Comparison of ENCODE assay signal across 19 mouse cellular contexts in genomic region chr1:92058731-92059425, GRCm38 (mm10).
A peak's percentile ranks its signal among the peaks of the same experiment; 100 is the strongest.
DNase-seq lines count a peak whose midpoint lies in the region; ATAC-seq and TF ChIP-seq lines count a peak whose summit lies in the region.
"Had no signal": no experiment of that assay in that cellular context is flagged by ENCODE, and none has a peak within 500 bp of the region (broad histone marks: within the 10 kb centered on the region; RNA-seq: fewer than 3 reads in every experiment).

No protein-coding gene starts in this region.

- no peak for TF ChIP-seq RAD21 in MEL (IDR thresholded peaks at IDR 0.05; ENCODE audit: low read depth, low read length)

- H3K4me3 ChIP-seq in MEL (ENCODE audit: control insufficient read depth in 1 of 2, insufficient read depth in 1 of 2, low read depth in 2 of 2, low read length in 2 of 2), result peak overlapping the region in 1 of 2 experiments; percentile 3; a peak in 1 of 4 replicates
- H3K4me3 ChIP-seq in forebrain, embryonic 16.5 days (replicated peaks; ENCODE audit: low read length), result no peak overlapping the region
- no peak overlapping the region for H3K4me3 ChIP-seq in kidney, embryonic 16.5 days (ENCODE audit: low read length)
- H3K4me3 ChIP-seq: embryonic facial prominence, embryonic 12.5 days; liver, embryonic 13.5 days; midbrain, embryonic 13.5 days; neural tube, embryonic 12.5 days had no signal

- peak; percentile 98 for ATAC-seq in inflammation-experienced regulatory T-cells, adult 6 months
- ATAC-seq in forebrain, embryonic 16.5 days, result no peak
- ATAC-seq in kidney, embryonic 16.5 days (ENCODE audit: low FRiP score, low TSS enrichment), result no peak
- ATAC-seq: intestine, embryonic 16.5 days; midbrain, embryonic 13.5 days had no signal

- H3K4me2 ChIP-seq in forebrain, embryonic 16.5 days (ENCODE audit: low read length), result no peak overlapping the region
- no peak overlapping the region for H3K4me2 ChIP-seq in kidney, embryonic 16.5 days (replicated peaks; ENCODE audit: low read depth, low read length)
- H3K4me2 ChIP-seq: embryonic facial prominence, embryonic 12.5 days; liver, embryonic 13.5 days; midbrain, embryonic 13.5 days; neural tube, embryonic 12.5 days had no signal

- H3K27me3 ChIP-seq in MEL (ENCODE audit: control insufficient read depth in 1 of 2, insufficient read depth in 2 of 2, low read length in 2 of 2), result no peaks in the 10 kb centered on the region
- H3K27me3 ChIP-seq in forebrain, embryonic 16.5 days (replicated peaks; ENCODE audit: control insufficient read depth, insufficient read depth, low read length), result no peaks in the 10 kb centered on the region
- no peaks in the 10 kb centered on the region for H3K27me3 ChIP-seq in kidney, embryonic 16.5 days (ENCODE audit: insufficient read depth, low read length)
- H3K27me3 ChIP-seq: embryonic facial prominence, embryonic 12.5 days; liver, embryonic 13.5 days; midbrain, embryonic 13.5 days; neural tube, embryonic 12.5 days had no signal

- peaks cover 16 to 28% of the 10 kb centered on the region in 2 experiments for H3K4me1 ChIP-seq in MEL (ENCODE audit: control insufficient read depth in 1 of 2, insufficient read depth in 2 of 2, low read length in 2 of 2)
- H3K4me1 ChIP-seq in forebrain, embryonic 16.5 days (replicated peaks; ENCODE audit: control insufficient read depth, insufficient read depth, low read length), result peaks cover 12% of the 10 kb centered on the region
- peaks cover 12% of the 10 kb centered on the region for H3K4me1 ChIP-seq in kidney, embryonic 16.5 days (ENCODE audit: insufficient read depth, low read length)

- 75% methylated on average over 5 of the region's 5 CpGs for WGBS in forebrain, embryonic 16.5 days
- 83% methylated on average over 5 of the region's 5 CpGs for WGBS in kidney, embryonic 16.5 days

- TF ChIP-seq POLR2A in MEL (IDR thresholded peaks at IDR 0.05; ENCODE audit: control insufficient read depth in 1 of 2, insufficient read depth in 1 of 2, low read depth in 1 of 2, low read length in 2 of 2, poor library complexity in 1 of 2), result 0 out of 4 replicates have a peak, but pooled peaks of 1 of the 2 experiments have one; percentile 32

- no peaks in the 10 kb centered on the region for H3K9me3 ChIP-seq in MEL (replicated peaks; ENCODE audit: insufficient read depth, low read length)
- H3K9me3 ChIP-seq in forebrain, embryonic 16.5 days (ENCODE audit: control insufficient read depth, low read length), result no peaks in the 10 kb centered on the region
- H3K9me3 ChIP-seq in kidney, embryonic 16.5 days (ENCODE audit: low read length), result no peaks in the 10 kb centered on the region
- H3K9me3 ChIP-seq: embryonic facial prominence, embryonic 12.5 days; liver, embryonic 13.5 days; midbrain, embryonic 13.5 days; neural tube, embryonic 12.5 days had no signal

- H3K27ac ChIP-seq in MEL (ENCODE audit: control insufficient read depth, low read depth, low read length), result peak overlapping the region; percentile 46
- H3K27ac ChIP-seq in forebrain, embryonic 16.5 days (ENCODE audit: low read length), result no peak overlapping the region
- no peak overlapping the region for H3K27ac ChIP-seq in kidney, embryonic 16.5 days (ENCODE audit: low read length)
- H3K27ac ChIP-seq: embryonic facial prominence, embryonic 12.5 days; liver, embryonic 13.5 days; midbrain, embryonic 13.5 days; neural tube, embryonic 12.5 days had no signal

- H3K36me3 ChIP-seq in MEL (ENCODE audit: control insufficient read depth in 1 of 2, insufficient read depth in 2 of 2, low read length in 2 of 2), result peaks cover 0 to 32% of the 10 kb centered on the region in 2 experiments; a peak in 2 of 4 replicates
- H3K36me3 ChIP-seq in forebrain, embryonic 16.5 days (ENCODE audit: control insufficient read depth, insufficient read depth), result no peaks in the 10 kb centered on the region
- H3K36me3 ChIP-seq in kidney, embryonic 16.5 days (ENCODE audit: insufficient read depth, low read length), result no peaks in the 10 kb centered on the region
- H3K36me3 ChIP-seq: embryonic facial prominence, embryonic 12.5 days; liver, embryonic 13.5 days; midbrain, embryonic 13.5 days; neural tube, embryonic 12.5 days had no signal

- DNase-seq in CD4-positive helper T cell, adult 2 months (ENCODE audit: low read depth, low spot score), result peak; percentile 72
- DNase-seq in MEL (ENCODE audit: low read depth, low spot score), result peak; percentile 74
- DNase-seq in thymus, postnatal 0 days (ENCODE audit: low spot score), result peak; percentile 58
- DNase-seq in right cerebral cortex, postnatal 10 days (ENCODE audit: low spot score in 2 of 2), result no peak
- DNase-seq: adrenal gland, adult 2 months; cerebellum, adult 9-11 months; heart, postnatal 36 days; kidney, postnatal 14 days; left cerebral cortex, postnatal 4 days; liver, embryonic 13.5 days; lung, postnatal 14 days; spleen, adult 18-20 months had no signal

- TF ChIP-seq CTCF in MEL (IDR thresholded peaks at IDR 0.05 in 2 of 3, conservative IDR thresholded peaks at IDR 0.05 in 1 of 3; ENCODE audit: control insufficient read depth in 1 of 3, insufficient read depth in 1 of 3, low read depth in 2 of 3, low read length in 3 of 3, poor library complexity in 1 of 3, severe bottlenecking in 1 of 3), result no peak

- H3K79me2 ChIP-seq in MEL (ENCODE audit: control insufficient read depth, insufficient read depth, low read length, poor library complexity), result no peaks in the 10 kb centered on the region; the same call in 1 of the 2 replicates

- peak in 1 of 2 experiments; percentile 25; a peak in 1 of 4 replicates for TF ChIP-seq EP300 in MEL (IDR thresholded peaks at IDR 0.05; ENCODE audit: low read depth in 1 of 2, low read length in 2 of 2)

- H3K9ac ChIP-seq in MEL (ENCODE audit: control insufficient read depth, low read depth, low read length, poor library complexity, severe bottlenecking), result peak overlapping the region; percentile 33
- H3K9ac ChIP-seq in forebrain, embryonic 16.5 days (replicated peaks; ENCODE audit: low read depth, low read length), result no peak overlapping the region
- no peak overlapping the region for H3K9ac ChIP-seq in kidney, embryonic 16.5 days (replicated peaks; ENCODE audit: low read length)
- H3K9ac ChIP-seq: embryonic facial prominence, embryonic 12.5 days; liver, embryonic 13.5 days; midbrain, embryonic 13.5 days; neural tube, embryonic 12.5 days had no signal

TF ChIP-seq in MEL, 35 proteins besides CTCF, POLR2A, EP300 and RAD21:
- TF ChIP-seq SIN3A (IDR thresholded peaks at IDR 0.05; ENCODE audit: low read length), result 0 out of 2 replicates have a peak, but pooled peaks have one; percentile 34
- peak; percentile 17; the same call in 1 of the 2 replicates for TF ChIP-seq USF1 (IDR thresholded peaks at IDR 0.05; ENCODE audit: low read depth, low read length)
- no peak for TF ChIP-seq NELFE (IDR thresholded peaks at IDR 0.05; ENCODE audit: low read depth, low read length)
- peak; percentile 39; the same call in 1 of the 2 replicates for TF ChIP-seq HCFC1 (IDR thresholded peaks at IDR 0.05; ENCODE audit: low read depth, low read length)
- peak; percentile 89 for TF ChIP-seq MYC (IDR thresholded peaks at IDR 0.05; ENCODE audit: low read depth, low read length)
- TF ChIP-seq ETS1 (IDR thresholded peaks at IDR 0.05; ENCODE audit: low read depth, low read length), result 0 out of 2 replicates have a peak, but pooled peaks have one; percentile 24
- no peak for TF ChIP-seq GATA1 (IDR thresholded peaks at IDR 0.05; ENCODE audit: low read depth, low read length)
- TF ChIP-seq ZMIZ1 (IDR thresholded peaks at IDR 0.05; ENCODE audit: low read depth, low read length), result no peak
- TF ChIP-seq TAL1 (IDR thresholded peaks at IDR 0.05; ENCODE audit: low read length), result no peak
- TF ChIP-seq MAFK (IDR thresholded peaks at IDR 0.05; ENCODE audit: borderline replicate concordance, low read depth, low read length), result no peak
- peak; percentile 89 for TF ChIP-seq MXI1 (IDR thresholded peaks at IDR 0.05; ENCODE audit: low read depth, low read length)
- peak; percentile 90 for TF ChIP-seq MAX (IDR thresholded peaks at IDR 0.05; ENCODE audit: low read length)
- peak; percentile 42; the same call in 1 of the 2 replicates for TF ChIP-seq ELF1 (IDR thresholded peaks at IDR 0.05; ENCODE audit: low read depth, low read length)
- no peak for TF ChIP-seq E2F4 (IDR thresholded peaks at IDR 0.05; ENCODE audit: borderline replicate concordance, low read depth, low read length)
- no peak for TF ChIP-seq TBP (IDR thresholded peaks at IDR 0.05; ENCODE audit: low read depth, low read length)
- TF ChIP-seq MEF2A (IDR thresholded peaks at IDR 0.05; ENCODE audit: extremely low read depth, insufficient replicate concordance, low read depth, low read length, poor library complexity, severe bottlenecking), result no peak
- TF ChIP-seq BHLHE40 (IDR thresholded peaks at IDR 0.05; ENCODE audit: borderline replicate concordance, low read depth, low read length), result no peak
TF ChIP-seq in MEL: peak in this region for 8.

Comparison
In these comparisons a context has a peak if more than half of its experiments do, and no peak if none do; other contexts are left out.
1. DNase-seq: peak in CD4-positive helper T cell, adult 2 months (single experiment), MEL (single experiment) and thymus, postnatal 0 days (single experiment); none in right cerebral cortex, postnatal 10 days (0 of 2).